Mouse (Mus musculus) urinary bladder, postnatal 25 days (tissue): ENCODE measurements at regions not wholly inside any gene's neighbourhood (a gene's known extent, or its start where the extent isn't known, plus 50 kb on each side); places are given as distances from the start of the nearest gene placed in this dataset.

Experiments used
- DNase-seq: peaks from one replicate; pipeline ENCODE4 v3.0.0; 2022; ENCODE audit warnings: low spot score

- no peak for DNase-seq
These were observed 595.0 kb upstream of the Apob start for GRCm38 (mm10) chr12:7382455-7382854.

GRCm38 (mm10) chr12:7403800-7404199, 573.6 kb upstream of the Apob start:
- DNase-seq: no peak

- no peak for DNase-seq
These were observed 565.6 kb upstream of the Apob start for GRCm38 (mm10) chr12:7411810-7412209.

GRCm38 (mm10) chr12:7420276-7420675, 557.2 kb upstream of the Apob start:
- DNase-seq: no peak

GRCm38 (mm10) chr12:7421826-7422540, 555.5 kb upstream of the Apob start:
- no peak for DNase-seq

GRCm38 (mm10) chr12:7430981-7431380, 546.5 kb upstream of the Apob start:
- DNase-seq: no peak

GRCm38 (mm10) chr12:7445238-7445637, 532.2 kb upstream of the Apob start:
- DNase-seq: no peak

- DNase-seq: no peak
These were observed 526.9 kb upstream of the Apob start for GRCm38 (mm10) chr12:7450506-7450905.

- no peak for DNase-seq
These were observed 520.4 kb upstream of the Apob start for GRCm38 (mm10) chr12:7457036-7457435.

- no peak for DNase-seq
These were observed 519.9 kb upstream of the Apob start for GRCm38 (mm10) chr12:7457544-7457943.

- no peak for DNase-seq
These were observed 512.5 kb upstream of the Apob start for GRCm38 (mm10) chr12:7464947-7465346.

- DNase-seq: no peak
These were observed 464.7 kb upstream of the Apob start for GRCm38 (mm10) chr12:7512579-7513248.

GRCm38 (mm10) chr12:7537389-7537788, 440.1 kb upstream of the Apob start:
- no peak for DNase-seq

GRCm38 (mm10) chr12:7543281-7543981, 434.0 kb upstream of the Apob start:
- no peak for DNase-seq

- no peak for DNase-seq
These were observed 428.7 kb upstream of the Apob start for GRCm38 (mm10) chr12:7548759-7549158.

GRCm38 (mm10) chr12:7560245-7560644, 417.2 kb upstream of the Apob start:
- DNase-seq: no peak

- DNase-seq: no peak
These were observed 401.4 kb upstream of the Apob start for GRCm38 (mm10) chr12:7576081-7576480.

- no peak for DNase-seq
These were observed 389.9 kb upstream of the Apob start for GRCm38 (mm10) chr12:7587501-7587900.

- no peak for DNase-seq
These were observed 366.0 kb upstream of the Apob start for GRCm38 (mm10) chr12:7611272-7612092.

- DNase-seq: no peak
These were observed 340.9 kb upstream of the Apob start for GRCm38 (mm10) chr12:7636417-7637175.

GRCm38 (mm10) chr12:7637629-7638028, 339.8 kb upstream of the Apob start:
- no peak for DNase-seq

GRCm38 (mm10) chr12:7650851-7651250, 326.6 kb upstream of the Apob start:
- no peak for DNase-seq
